In genomic region chr17:29268682-29269348, GRCm38 (mm10) we compare ENCODE assay signal across 8 mouse cellular contexts. TPM values are rescaled to one million over a fixed set of nuclear protein-coding genes. Genes with fewer than 3 reads are reported as not detected.
DNase-seq lines count a peak whose midpoint lies in the region; ATAC-seq and TF ChIP-seq lines count a peak whose summit lies in the region.

Gene BC004004, plus strand, starts transcription at chr17:29268788.

- peak within 1 kb of the TSS; percentile 68 for H3K4me3 ChIP-seq in embryonic facial prominence, embryonic 14.5 days (ENCODE audit: low read depth, low read length)
- H3K4me3 ChIP-seq in limb, embryonic 14.5 days (replicated peaks; ENCODE audit: low read length), result peak within 1 kb of the TSS; percentile 88
- peak within 1 kb of the TSS; percentile 93 for H3K4me3 ChIP-seq in midbrain, postnatal 0 days (ENCODE audit: low read depth, low read length)

- DNase-seq in 3T3-L1 (ENCODE audit: low read depth, low spot score), result peak; percentile 97
- DNase-seq in adrenal gland, postnatal 4 days (ENCODE audit: low spot score in 2 of 2), result peak; percentile 91 to 96
- DNase-seq in embryonic facial prominence, embryonic 14.5 days (ENCODE audit: low spot score), result peak; percentile 97
- DNase-seq in heart, adult 8-10 months (ENCODE audit: low spot score), result peak; percentile 95
- peak; percentile 98 for DNase-seq in kidney, adult 9 months
- peak; percentile 95 for DNase-seq in limb, embryonic 14.5 days (ENCODE audit: low spot score)
- peak; percentile 97 for DNase-seq in midbrain, postnatal 0 days (ENCODE audit: low spot score)
- DNase-seq in spleen, postnatal 14 days (ENCODE audit: low spot score in 2 of 2), result peak; percentile 91 to 95

- H3K4me1 ChIP-seq in embryonic facial prominence, embryonic 14.5 days (ENCODE audit: control insufficient read depth, insufficient read depth, low read length), result peaks cover 10% of the 10 kb centered on the region; the same call in 1 of the 2 replicates
- H3K4me1 ChIP-seq in limb, embryonic 14.5 days (ENCODE audit: control insufficient read depth, insufficient read depth, low read length), result peaks cover 17% of the 10 kb centered on the region
- peaks cover 9% of the 10 kb centered on the region; the same call in 1 of the 2 replicates for H3K4me1 ChIP-seq in midbrain, postnatal 0 days (ENCODE audit: insufficient read depth, low read length)

- TF ChIP-seq POLR2A in limb, embryonic 14.5 days (IDR thresholded peaks at IDR 0.05; ENCODE audit: borderline replicate concordance, extremely low read depth, insufficient read depth, insufficient read length), result peak; percentile 89

- no peaks in the 10 kb centered on the region for H3K27me3 ChIP-seq in embryonic facial prominence, embryonic 14.5 days (replicated peaks; ENCODE audit: control insufficient read depth, insufficient read depth, low read length)
- H3K27me3 ChIP-seq in limb, embryonic 14.5 days (ENCODE audit: control insufficient read depth, insufficient read depth, low read length), result no peaks in the 10 kb centered on the region
- H3K27me3 ChIP-seq in midbrain, postnatal 0 days (ENCODE audit: insufficient read depth, low read length), result no peaks in the 10 kb centered on the region

- peak within 1 kb of the TSS; percentile 75 for H3K4me2 ChIP-seq in embryonic facial prominence, embryonic 14.5 days (ENCODE audit: low read depth, low read length)
- H3K4me2 ChIP-seq in limb, embryonic 14.5 days (replicated peaks; ENCODE audit: low read depth, low read length, severe bottlenecking), result peak within 1 kb of the TSS; percentile 71
- H3K4me2 ChIP-seq in midbrain, postnatal 0 days (ENCODE audit: low read depth, low read length, poor library complexity, severe bottlenecking), result peak within 1 kb of the TSS; percentile 69

- H3K27ac ChIP-seq in embryonic facial prominence, embryonic 14.5 days (replicated peaks; ENCODE audit: low read depth, low read length), result peak within 1 kb of the TSS; percentile 94
- H3K27ac ChIP-seq in limb, embryonic 14.5 days (replicated peaks; ENCODE audit: low read depth, low read length), result peak within 1 kb of the TSS; percentile 91
- peak within 1 kb of the TSS; percentile 81 for H3K27ac ChIP-seq in midbrain, postnatal 0 days (ENCODE audit: low read depth, low read length)

- 0% methylated on average over 35 of the region's 63 CpGs for WGBS in embryonic facial prominence, embryonic 14.5 days
- under 1% methylated on average over 49 of the region's 63 CpGs for WGBS in limb, embryonic 14.5 days
- WGBS in midbrain, postnatal 0 days, result under 1% methylated on average over 57 of the region's 63 CpGs

- H3K9me3 ChIP-seq in embryonic facial prominence, embryonic 14.5 days (ENCODE audit: control insufficient read depth, low read length), result no peaks in the 10 kb centered on the region
- H3K9me3 ChIP-seq in limb, embryonic 14.5 days (ENCODE audit: control insufficient read depth, low read length), result no peaks in the 10 kb centered on the region
- H3K9me3 ChIP-seq in midbrain, postnatal 0 days (ENCODE audit: low read length), result no peaks in the 10 kb centered on the region

- H3K9ac ChIP-seq in embryonic facial prominence, embryonic 14.5 days (ENCODE audit: low read depth, low read length), result peak within 1 kb of the TSS; percentile 90
- H3K9ac ChIP-seq in limb, embryonic 14.5 days (ENCODE audit: low read depth, low read length, severe bottlenecking), result peak within 1 kb of the TSS; percentile 95
- H3K9ac ChIP-seq in midbrain, postnatal 0 days (replicated peaks; ENCODE audit: low read length, poor library complexity, severe bottlenecking), result peak within 1 kb of the TSS; percentile 91

- peak; percentile 83 for TF ChIP-seq CTCF in midbrain, postnatal 0 days (IDR thresholded peaks at IDR 0.05)

- no peaks in the 10 kb centered on the region for H3K36me3 ChIP-seq in embryonic facial prominence, embryonic 14.5 days (ENCODE audit: control insufficient read depth, insufficient read depth, low read length)
- H3K36me3 ChIP-seq in limb, embryonic 14.5 days (ENCODE audit: control insufficient read depth, insufficient read depth, low read length), result no peaks in the 10 kb centered on the region
- H3K36me3 ChIP-seq in midbrain, postnatal 0 days (ENCODE audit: insufficient read depth, low read length), result no peaks in the 10 kb centered on the region

- peak; percentile 92 for ATAC-seq in embryonic facial prominence, embryonic 14.5 days (ENCODE audit: low read depth)
- peak; percentile 86 for ATAC-seq in limb, embryonic 14.5 days (ENCODE audit: low FRiP score, low read depth)
- ATAC-seq in midbrain, postnatal 0 days (ENCODE audit: low FRiP score), result peak; percentile 90

RNA-seq across cellular contexts. Expression of gene BC004004, which starts in this region (rescaled TPM):
- 100 to 1,000 TPM; 115 to 116 TPM for total RNA-seq in adrenal gland, postnatal 4 days (2021)
- 82.1 and 85.6 TPM in 2 replicates for polyA plus RNA-seq in embryonic facial prominence, embryonic 14.5 days (2014; fragmentation: Nextera tagmentation; extraction: Ambion mirVana)
- 100 to 1,000 TPM; 294 to 476 (median 372) TPM for total RNA-seq in heart, adult 8-10 months (2022)
- polyA plus RNA-seq in limb, embryonic 14.5 days (2012; rRNA removed), result 58.7 and 64.6 TPM in 2 replicates
- 85.3 and 87.6 TPM in 2 replicates for polyA plus RNA-seq in limb, embryonic 14.5 days (2014; fragmentation: Nextera tagmentation; extraction: Ambion mirVana)
- total RNA-seq in midbrain, postnatal 0 days (2014; rRNA removed), result 120 and 128 TPM in 2 replicates
- polyA plus RNA-seq in midbrain, postnatal 0 days (2015; fragmentation: Nextera tagmentation; extraction: Ambion mirVana), result 146 and 152 TPM in 2 replicates

Comparison
In these comparisons a context has a peak if more than half of its experiments do, and no peak if none do; other contexts are left out.
1. Peak in every context shown above with its lines: DNase-seq, ATAC-seq, H3K4me3 ChIP-seq and H3K27ac ChIP-seq.